Mouse (Mus musculus) naive thymus-derived CD4-positive, alpha-beta T cell, adult 2 months (primary cell): Measurements from ENCODE around the gene Osm.

Source experiments
- DNase-seq: peaks from one replicate; pipeline ENCODE4 v3.0.0-alpha.2; 2011; ENCODE audit warnings: low read depth

Osm gene

GRCm38 (mm10) chr11:4270744-4271459 lies 34.7 kb downstream of the Osm start:
- no peak for DNase-seq

- no peak for DNase-seq
Measured at GRCm38 (mm10) chr11:4271544-4271943, 35.3 kb downstream of the Osm start.

DNA sequence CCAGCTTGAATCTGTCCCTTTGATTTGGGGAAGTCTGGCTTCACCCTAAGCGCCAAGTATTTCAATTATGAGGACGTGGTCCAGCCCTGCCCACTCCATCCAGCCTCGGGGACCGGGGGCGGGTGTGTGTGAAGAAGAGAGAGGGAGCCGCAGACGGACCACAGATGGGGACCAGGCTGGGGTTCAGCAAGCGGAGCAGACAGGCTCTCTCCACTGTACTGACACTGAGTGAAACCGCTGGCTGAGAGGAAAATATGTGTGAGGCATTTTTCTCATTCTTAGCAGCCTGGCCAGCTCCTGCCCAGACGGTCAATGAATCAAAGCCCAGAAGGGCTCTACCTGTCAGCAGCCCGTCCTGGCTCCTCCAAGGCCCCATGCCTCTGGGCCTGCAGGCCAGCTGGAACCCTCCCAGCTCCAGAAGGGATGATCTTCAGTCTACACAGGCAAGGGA lies 40.2 kb downstream of the Osm start:
- no peak for DNase-seq

DNA sequence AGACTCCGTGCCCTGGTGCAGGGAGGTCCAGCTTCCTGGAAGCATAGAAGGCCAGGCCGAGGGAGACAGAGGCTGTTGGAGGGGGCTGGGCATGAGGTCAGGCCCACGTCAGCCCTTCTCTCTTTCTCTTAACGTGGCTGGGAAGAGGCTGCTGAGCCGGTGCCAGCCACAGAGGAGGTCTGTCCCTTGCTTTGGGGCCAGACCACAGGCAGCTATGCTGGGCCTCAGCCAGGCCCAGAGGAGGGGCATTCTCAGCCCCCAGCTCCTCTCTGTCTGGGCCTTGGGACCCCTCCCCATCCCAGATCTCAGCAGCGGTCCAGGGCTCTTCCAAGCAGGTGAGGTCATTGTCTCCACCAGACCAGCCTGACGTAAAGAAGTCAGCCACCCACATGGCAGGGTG lies 43.7 kb downstream of the Osm start:
- DNase-seq: no peak

- no peak for DNase-seq
Measured at GRCm38 (mm10) chr11:4281852-4282251, 45.6 kb downstream of the Osm start.

- DNase-seq: no peak
Measured at GRCm38 (mm10) chr11:4283627-4284026, 47.4 kb downstream of the Osm start.

DNA sequence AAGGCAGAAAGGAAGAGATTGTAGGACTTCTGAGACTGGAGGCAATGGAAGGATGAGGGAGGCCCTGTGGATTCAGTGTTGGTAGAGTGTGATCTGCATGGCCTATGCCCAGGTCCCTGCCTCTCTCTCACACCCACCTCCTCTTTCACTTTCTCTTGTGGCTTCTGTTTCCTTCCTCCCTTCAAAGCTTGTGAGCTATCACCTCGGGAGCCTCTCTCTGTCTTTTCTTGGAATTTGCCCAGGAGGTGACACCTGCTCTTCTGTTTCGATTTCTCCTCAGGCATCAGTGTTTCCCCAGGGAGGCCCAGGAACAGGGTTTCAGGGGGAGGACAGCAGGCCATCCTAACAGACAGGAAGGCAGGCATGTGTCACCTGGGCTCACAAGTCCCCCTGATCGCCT lies 53.1 kb downstream of the Osm start:
- DNase-seq: peak; percentile 73
